Mouse (Mus musculus) heart, adult 2 months (tissue): ENCODE measurements around the gene Taf8. TPM values are rescaled to one million over a fixed set of nuclear protein-coding genes. Genes with fewer than 3 reads are reported as not detected.

Experiments
- DNase-seq, 2 experiments: peaks; one replicate each; pipeline ENCODE4 v3.0.0; 2021
- H3K27ac ChIP-seq: fragments of 200-600 bp; 2 replicates; pipeline ENCODE4 v1.8.1; 2022
- H3K27me3 ChIP-seq: fragments of 200-500 bp; 2 replicates; pipeline ENCODE4 v1.6.1; 2012; ENCODE audit warnings: mild to moderate bottlenecking, low read length, inconsistent platforms, mixed read lengths; ENCODE audit not compliant: control insufficient read depth, insufficient read depth
- H3K36me3 ChIP-seq: fragments of 200-500 bp; 2 replicates; pipeline ENCODE4 v1.6.1; 2012; ENCODE audit warnings: low read length, inconsistent platforms; ENCODE audit not compliant: control insufficient read depth, insufficient read depth
- H3K4me1 ChIP-seq: fragments of 200-500 bp; 2 replicates; pipeline ENCODE4 v1.6.1; 2011; ENCODE audit warnings: low read length; ENCODE audit not compliant: control insufficient read depth, insufficient read depth
- H3K4me3 ChIP-seq: fragments of 200-600 bp; 2 replicates; pipeline ENCODE4 v1.8.1; 2022
- H3K79me2 ChIP-seq: fragments of 200-500 bp; replicated peaks from 2 replicates; pipeline ENCODE4 v1.6.1; 2012; ENCODE audit warnings: mild to moderate bottlenecking, inconsistent platforms, low read length, moderate library complexity, mixed read lengths; ENCODE audit not compliant: control insufficient read depth, insufficient read depth
- H3K9ac ChIP-seq: fragments of 200-500 bp; 2 replicates; pipeline ENCODE4 v1.6.1; 2012; ENCODE audit warnings: low read depth, mild to moderate bottlenecking, control low read depth, inconsistent platforms, low read length, mixed read lengths
- CTCF ChIP-seq: fragments of 200-600 bp; IDR thresholded peaks from 2 replicates; pipeline ENCODE4 v1.8.1; 2022; ENCODE audit warnings: antibody characterized with exemption, mild to moderate bottlenecking, moderate library complexity
- EP300 ChIP-seq: fragments of 200-500 bp; IDR thresholded peaks from 2 replicates; pipeline ENCODE4 v1.6.1; 2011; ENCODE audit warnings: low read depth, low read length, control low read depth; ENCODE audit not compliant: insufficient read depth
- POLR2A ChIP-seq: fragments of 200-500 bp; IDR thresholded peaks from 2 replicates; pipeline ENCODE4 v1.6.1; 2011; ENCODE audit warnings: mild to moderate bottlenecking, low read depth, low read length, control low read depth; ENCODE audit not compliant: insufficient read depth
- WGBS: fragments of 180-500 bp; shearing (Covaris S2); methylation state at CpG from one replicate; pipeline ENCODE4 v1.1.7; 2018; 5-methylcytosine and 5-hydroxymethylcytosine counted together
- intact Hi-C: fragments of 180-260 bp; cut with DNase I; formaldehyde crosslinking; loops from one replicate; pipeline ENCODE4 v1.15.1; 2025
- polyA plus RNA-seq: library from polyadenylated mRNA; depleted of rRNA; stranded (reverse); fragments of >200 nt; gene quantifications from 2 replicates; pipeline ENCODE4 v1.2.3, GENCODE M21; 2012
- total RNA-seq, 2 experiments: library from RNA; stranded (reverse); gene quantifications; 2 replicates each; pipeline ENCODE4 v1.2.3; 2021

The Taf8 gene
- total and polyA plus RNA-seq, 3 experiments: 10.8 to 14.2 (median 12.5) TPM

- intact Hi-C loops: no loop called here
- H3K4me3 ChIP-seq: no peak overlapping the region
- 74% methylated on average over 12 of the region's 12 CpGs for WGBS
- TF ChIP-seq POLR2A: no peak
- no peak for TF ChIP-seq CTCF
- no peak for TF ChIP-seq EP300
- H3K79me2 ChIP-seq: no peaks in the 10 kb centered on the region
- H3K27ac ChIP-seq: no peak overlapping the region
- no peaks in the 10 kb centered on the region for H3K36me3 ChIP-seq
- H3K9ac ChIP-seq: no peak overlapping the region
- DNase-seq: no peak
- H3K27me3 ChIP-seq: peaks cover 2% of the 10 kb centered on the region; the same call in 1 of the 2 replicates
- peaks cover 2% of the 10 kb centered on the region for H3K4me1 ChIP-seq
These were observed 37.7 kb downstream of the Taf8 start for GRCm38 (mm10) chr17:47464248-47464965.

- Histone ChIP-seq H3K4me3 (no peak overlapping the region), H3K79me2 (no peaks in the 10 kb centered on the region), H3K9ac (no peak overlapping the region), H3K36me3 (no peaks in the 10 kb centered on the region), H3K27me3 (no peaks in the 10 kb centered on the region), H3K4me1 (peaks cover 2% of the 10 kb centered on the region), H3K27ac (no peak overlapping the region)
- TF ChIP-seq CTCF (no peak), POLR2A (no peak), EP300 (no peak)
- 62% methylated on average over 9 of the region's 9 CpGs for WGBS
- intact Hi-C loops: no loop called here
- DNase-seq: no peak
These were observed 39.2 kb downstream of the Taf8 start for GRCm38 (mm10) chr17:47462728-47463388.

- Histone ChIP-seq H3K4me3 (no peak overlapping the region), H3K27ac (no peak overlapping the region), H3K79me2 (no peaks in the 10 kb centered on the region), H3K36me3 (no peaks in the 10 kb centered on the region), H3K27me3 (no peaks in the 10 kb centered on the region), H3K4me1 (peaks cover 2% of the 10 kb centered on the region), H3K9ac (no peak overlapping the region)
- TF ChIP-seq POLR2A: no peak
- TF ChIP-seq EP300: no peak
- TF ChIP-seq CTCF: no peak
- no peak for DNase-seq
- WGBS: 57% methylated on average over 7 of the region's 7 CpGs
- intact Hi-C loops: no loop called here
These were observed 39.9 kb downstream of the Taf8 start for GRCm38 (mm10) chr17:47462209-47462608.

- no peak overlapping the region for H3K9ac ChIP-seq
- H3K36me3 ChIP-seq: no peaks in the 10 kb centered on the region
- TF ChIP-seq CTCF (no peak), EP300 (no peak), POLR2A (no peak)
- intact Hi-C loops: no loop called here
- DNase-seq: no peak
- H3K4me1 ChIP-seq: peaks cover 2% of the 10 kb centered on the region
- H3K27ac ChIP-seq: no peak overlapping the region
- no peaks in the 10 kb centered on the region for H3K79me2 ChIP-seq
- 46% methylated on average over 3 of the region's 3 CpGs for WGBS
- H3K4me3 ChIP-seq: no peak overlapping the region
- no peaks in the 10 kb centered on the region for H3K27me3 ChIP-seq
These were observed 40.4 kb downstream of the Taf8 start for GRCm38 (mm10) chr17:47461688-47462087.

GRCm38 (mm10) chr17:47459341-47459919, 42.7 kb downstream of the Taf8 start:
- Histone ChIP-seq H3K4me1 (peaks cover 2% of the 10 kb centered on the region), H3K4me3 (no peak overlapping the region), H3K36me3 (no peaks in the 10 kb centered on the region), H3K9ac (no peak overlapping the region), H3K27ac (no peak overlapping the region), H3K79me2 (no peaks in the 10 kb centered on the region), H3K27me3 (no peaks in the 10 kb centered on the region)
- no peak for TF ChIP-seq EP300
- intact Hi-C loops: no loop called here
- no peak for DNase-seq
- 51% methylated on average over 3 of the region's 3 CpGs for WGBS

- WGBS: 95% methylated on average over 2 of the region's 2 CpGs
- intact Hi-C loops: no loop called here
- H3K79me2 ChIP-seq: no peaks in the 10 kb centered on the region
- TF ChIP-seq POLR2A: no peak
- no peak for TF ChIP-seq EP300
- TF ChIP-seq CTCF: no peak
- no peak overlapping the region for H3K27ac ChIP-seq
- H3K27me3 ChIP-seq: no peaks in the 10 kb centered on the region
- peaks cover 2% of the 10 kb centered on the region for H3K4me1 ChIP-seq
- H3K9ac ChIP-seq: no peak overlapping the region
- DNase-seq: no peak
- H3K4me3 ChIP-seq: no peak overlapping the region
- H3K36me3 ChIP-seq: no peaks in the 10 kb centered on the region
These were observed 43.2 kb downstream of the Taf8 start for GRCm38 (mm10) chr17:47458936-47459335.
